Mouse (Mus musculus): ENCODE data around the gene Cuta. TPM values are rescaled to one million over a fixed set of nuclear protein-coding genes. Genes with fewer than 3 reads are reported as not detected.

Gene Cuta
- polyA plus RNA-seq, 1 experiment: 169 TPM

- H3K36me3 ChIP-seq (ENCODE audit: control insufficient read depth, insufficient read depth): no peaks in the 10 kb centered on the region
- H3ac ChIP-seq (ENCODE audit: control insufficient read depth, insufficient read length): no peak overlapping the region
- no peak for TF ChIP-seq MYOG (IDR thresholded peaks at IDR 0.05; ENCODE audit: control insufficient read depth in 1 of 3, insufficient read depth in 1 of 3, insufficient read length in 2 of 3, low read depth in 2 of 3)
- no peak for TF ChIP-seq POLR2AphosphoS2 (IDR thresholded peaks at IDR 0.05; ENCODE audit: insufficient read length, low read depth)
- TF ChIP-seq CEBPB (IDR thresholded peaks at IDR 0.05; ENCODE audit: insufficient read depth, poor library complexity, severe bottlenecking): no peak
- TF ChIP-seq TCF12 (IDR thresholded peaks at IDR 0.05; ENCODE audit: insufficient read depth, poor library complexity, severe bottlenecking): no peak
- H3K4me2 ChIP-seq (ENCODE audit: low read depth): no peak overlapping the region
- H3K4me3 ChIP-seq: no peak overlapping the region
- no peaks in the 10 kb centered on the region for H3K79me2 ChIP-seq (ENCODE audit: control insufficient read depth, insufficient read depth)
- no peaks in the 10 kb centered on the region for H3K27me3 ChIP-seq (ENCODE audit: control insufficient read depth, insufficient read depth, insufficient read length)
Observed at GRCm38 (mm10) chr17:26951952-26952877, 12.8 kb upstream of the Cuta start.

GRCm38 (mm10) chr17:26951406-26951805 lies 12.0 kb upstream of the Cuta start:
- H3ac ChIP-seq (ENCODE audit: control insufficient read depth, insufficient read length): no peak overlapping the region
- no peak overlapping the region for H3K4me3 ChIP-seq
- no peaks in the 10 kb centered on the region for H3K27me3 ChIP-seq (ENCODE audit: control insufficient read depth, insufficient read depth, insufficient read length)
- H3K79me2 ChIP-seq (ENCODE audit: control insufficient read depth, insufficient read depth): no peaks in the 10 kb centered on the region
- TF ChIP-seq E2F4 (IDR thresholded peaks at IDR 0.05; ENCODE audit: insufficient read depth) (no peak), SRF (IDR thresholded peaks at IDR 0.05; ENCODE audit: control insufficient read depth, insufficient read length, low read depth) (no peak), POLR2A (IDR thresholded peaks at IDR 0.05; ENCODE audit: insufficient read length, low read depth) (no peak), USF1 (IDR thresholded peaks at IDR 0.05; ENCODE audit: low read depth) (no peak), MAX (IDR thresholded peaks at IDR 0.05; ENCODE audit: low read depth) (no peak), TCF3 (IDR thresholded peaks at IDR 0.05; ENCODE audit: insufficient read length, low read depth) (no peak), TCF12 (IDR thresholded peaks at IDR 0.05; ENCODE audit: insufficient read depth, poor library complexity, severe bottlenecking) (no peak), POLR2AphosphoS2 (IDR thresholded peaks at IDR 0.05; ENCODE audit: insufficient read length, low read depth) (no peak), CEBPB (IDR thresholded peaks at IDR 0.05; ENCODE audit: insufficient read depth, poor library complexity, severe bottlenecking) (no peak), REST (IDR thresholded peaks at IDR 0.05; ENCODE audit: insufficient read depth, insufficient read length) (no peak), MYOG (IDR thresholded peaks at IDR 0.05; ENCODE audit: control insufficient read depth in 1 of 3, insufficient read depth in 1 of 3, insufficient read length in 2 of 3, low read depth in 2 of 3) (no peak), MYOD1 (IDR thresholded peaks at IDR 0.05; ENCODE audit: control insufficient read depth in 1 of 3, insufficient read length in 2 of 3, low read depth in 2 of 3) (no peak)
- no peaks in the 10 kb centered on the region for H3K36me3 ChIP-seq (ENCODE audit: control insufficient read depth, insufficient read depth)
- H3K4me2 ChIP-seq (ENCODE audit: low read depth): no peak overlapping the region

- no peaks in the 10 kb centered on the region for H3K79me2 ChIP-seq (ENCODE audit: control insufficient read depth, insufficient read depth)
- no peaks in the 10 kb centered on the region for H3K36me3 ChIP-seq (ENCODE audit: control insufficient read depth, insufficient read depth)
- no peaks in the 10 kb centered on the region for H3K27me3 ChIP-seq (ENCODE audit: control insufficient read depth, insufficient read depth, insufficient read length)
- H3ac ChIP-seq (ENCODE audit: control insufficient read depth, insufficient read length): no peak overlapping the region
- no peak overlapping the region for H3K4me3 ChIP-seq
- no peak for TF ChIP-seq SRF (IDR thresholded peaks at IDR 0.05; ENCODE audit: control insufficient read depth, insufficient read length, low read depth)
- TF ChIP-seq MYOG (IDR thresholded peaks at IDR 0.05; ENCODE audit: control insufficient read depth in 1 of 3, insufficient read depth in 1 of 3, insufficient read length in 2 of 3, low read depth in 2 of 3): no peak
- no peak overlapping the region for H3K4me2 ChIP-seq (ENCODE audit: low read depth)
Observed at GRCm38 (mm10) chr17:26950560-26951288, 11.4 kb upstream of the Cuta start.

GRCm38 (mm10) chr17:26949866-26950265 lies 10.5 kb upstream of the Cuta start:
- no peak overlapping the region for H3K4me3 ChIP-seq
- no peaks in the 10 kb centered on the region for H3K36me3 ChIP-seq (ENCODE audit: control insufficient read depth, insufficient read depth)
- no peaks in the 10 kb centered on the region for H3K27me3 ChIP-seq (ENCODE audit: control insufficient read depth, insufficient read depth, insufficient read length)
- no peak overlapping the region for H3K4me2 ChIP-seq (ENCODE audit: low read depth)
- no peaks in the 10 kb centered on the region for H3K79me2 ChIP-seq (ENCODE audit: control insufficient read depth, insufficient read depth)
- no peak overlapping the region for H3ac ChIP-seq (ENCODE audit: control insufficient read depth, insufficient read length)
- TF ChIP-seq POLR2A (IDR thresholded peaks at IDR 0.05; ENCODE audit: insufficient read length, low read depth) (no peak), TCF12 (IDR thresholded peaks at IDR 0.05; ENCODE audit: insufficient read depth, poor library complexity, severe bottlenecking) (no peak), POLR2AphosphoS2 (IDR thresholded peaks at IDR 0.05; ENCODE audit: insufficient read length, low read depth) (no peak)

- TF ChIP-seq MYOG (IDR thresholded peaks at IDR 0.05; ENCODE audit: control insufficient read depth in 1 of 3, insufficient read depth in 1 of 3, insufficient read length in 2 of 3, low read depth in 2 of 3): peak in 1 of 3 experiments; percentile 50
- TF ChIP-seq MYOD1 (IDR thresholded peaks at IDR 0.05; ENCODE audit: control insufficient read depth in 1 of 3, insufficient read length in 2 of 3, low read depth in 2 of 3): peak in 1 of 3 experiments; percentile 40
- no peak for TF ChIP-seq TCF3 (IDR thresholded peaks at IDR 0.05; ENCODE audit: insufficient read length, low read depth)
- no peak for TF ChIP-seq TCF12 (IDR thresholded peaks at IDR 0.05; ENCODE audit: insufficient read depth, poor library complexity, severe bottlenecking)
- H3K27me3 ChIP-seq (ENCODE audit: control insufficient read depth, insufficient read depth, insufficient read length): no peaks in the 10 kb centered on the region
- H3K4me3 ChIP-seq: peak overlapping the region; percentile 25
- H3K79me2 ChIP-seq (ENCODE audit: control insufficient read depth, insufficient read depth): no peaks in the 10 kb centered on the region
- H3K4me2 ChIP-seq (ENCODE audit: low read depth): peak overlapping the region; percentile 48
- no peaks in the 10 kb centered on the region for H3K36me3 ChIP-seq (ENCODE audit: control insufficient read depth, insufficient read depth)
- no peak overlapping the region for H3ac ChIP-seq (ENCODE audit: control insufficient read depth, insufficient read length)
Observed at GRCm38 (mm10) chr17:26949051-26949577, 9.7 kb upstream of the Cuta start.
